Mouse (Mus musculus): ENCODE results near the gene Srrt. TPM values are rescaled to one million over a fixed set of nuclear protein-coding genes. Genes with fewer than 3 reads are reported as not detected.

The Srrt gene
- polyA plus RNA-seq, 1 experiment from 2014 or later = 101 TPM

- Histone ChIP-seq H3K4me1 (ENCODE audit: control insufficient read depth, insufficient read depth, low read length) (peaks cover 26% of the 10 kb centered on the region), H3K27ac (replicated peaks; ENCODE audit: low read depth, low read length) (peak overlapping the region; percentile 95), H3K27me3 (replicated peaks; ENCODE audit: control insufficient read depth, insufficient read depth, low read length) (no peaks in the 10 kb centered on the region), H3K4me2 (ENCODE audit: low read depth, low read length) (peak overlapping the region; percentile 85), H3K9ac (ENCODE audit: low read depth, low read length) (peak overlapping the region; percentile 91), H3K9me3 (ENCODE audit: control insufficient read depth, low read length) (0 out of 2 replicates have a peak, but pooled peaks cover 5% of the 10 kb centered on the region), H3K36me3 (ENCODE audit: control insufficient read depth, insufficient read depth, low read length) (peaks cover 56% of the 10 kb centered on the region), H3K4me3 (ENCODE audit: low read depth, low read length) (peak overlapping the region; percentile 64)
- DNase-seq (ENCODE audit: low spot score) = no peak
- 2% methylated on average over 19 of the region's 22 CpGs for WGBS
- ATAC-seq (ENCODE audit: low read depth) = peak; percentile 60
These were observed 6.2 kb upstream of the Srrt start for GRCm38 (mm10) chr5:137313466-137314192.

- H3K36me3 ChIP-seq (ENCODE audit: control insufficient read depth, insufficient read depth, low read length) = peaks cover 60% of the 10 kb centered on the region
- H3K4me3 ChIP-seq (ENCODE audit: low read depth, low read length) = peak overlapping the region; percentile 97
- H3K27me3 ChIP-seq (replicated peaks; ENCODE audit: control insufficient read depth, insufficient read depth, low read length) = no peaks in the 10 kb centered on the region
- peaks cover 34% of the 10 kb centered on the region for H3K4me1 ChIP-seq (ENCODE audit: control insufficient read depth, insufficient read depth, low read length)
- H3K27ac ChIP-seq (replicated peaks; ENCODE audit: low read depth, low read length) = peak overlapping the region; percentile 97
- peak overlapping the region; percentile 98; the same call in 1 of the 2 replicates for H3K9ac ChIP-seq (ENCODE audit: low read depth, low read length)
- WGBS = 95% methylated on average over 4 of the region's 4 CpGs
- H3K9me3 ChIP-seq (ENCODE audit: control insufficient read depth, low read length) = 0 out of 2 replicates have a peak, but pooled peaks cover 7% of the 10 kb centered on the region
- ATAC-seq (ENCODE audit: low read depth) (no peak), DNase-seq (ENCODE audit: low spot score) (no peak)
- peak overlapping the region; percentile 69 for H3K4me2 ChIP-seq (ENCODE audit: low read depth, low read length)
These were observed 882 bp upstream of the Srrt start for GRCm38 (mm10) chr5:137308356-137308755.

GRCm38 (mm10) chr5:137306439-137307005 is 952 bp downstream of the Srrt start:
- ATAC-seq (ENCODE audit: low read depth) (no peak), DNase-seq (ENCODE audit: low spot score) (no peak)
- 14% methylated on average over 12 of the region's 12 CpGs for WGBS
- Histone ChIP-seq H3K9me3 (ENCODE audit: control insufficient read depth, low read length) (0 out of 2 replicates have a peak, but pooled peaks cover 7% of the 10 kb centered on the region), H3K36me3 (ENCODE audit: control insufficient read depth, insufficient read depth, low read length) (peaks cover 70% of the 10 kb centered on the region), H3K27ac (replicated peaks; ENCODE audit: low read depth, low read length) (peak overlapping the region; percentile 97; the same call in 1 of the 2 replicates), H3K9ac (ENCODE audit: low read depth, low read length) (peak overlapping the region; percentile 98), H3K4me1 (ENCODE audit: control insufficient read depth, insufficient read depth, low read length) (peaks cover 19% of the 10 kb centered on the region), H3K4me2 (ENCODE audit: low read depth, low read length) (peak overlapping the region; percentile 69), H3K4me3 (ENCODE audit: low read depth, low read length) (peak overlapping the region; percentile 97), H3K27me3 (replicated peaks; ENCODE audit: control insufficient read depth, insufficient read depth, low read length) (no peaks in the 10 kb centered on the region)

DNA sequence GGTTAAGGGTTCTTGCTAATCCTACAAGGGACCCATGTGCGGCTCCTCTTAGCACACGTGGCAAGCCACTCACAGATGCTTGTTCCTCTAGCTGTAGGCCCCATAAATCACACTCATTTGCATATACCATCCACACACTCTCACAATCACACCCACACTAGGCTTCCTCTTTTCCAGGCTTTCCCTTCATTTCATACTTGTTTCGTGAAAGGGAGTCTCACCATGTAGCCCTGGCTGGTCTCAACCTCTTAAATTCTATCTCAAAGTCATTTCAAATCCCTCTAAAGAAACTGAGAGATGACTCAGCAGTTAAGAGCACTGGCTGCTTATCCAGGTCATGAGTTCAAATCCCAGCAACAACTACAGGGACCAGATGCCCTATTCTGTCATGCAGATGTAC is 1.7 kb downstream of the Srrt start:
- ATAC-seq (ENCODE audit: low read depth) (no peak), DNase-seq (ENCODE audit: low spot score) (no peak)
- Histone ChIP-seq H3K9me3 (ENCODE audit: control insufficient read depth, low read length) (0 out of 2 replicates have a peak, but pooled peaks cover 7% of the 10 kb centered on the region), H3K9ac (ENCODE audit: low read depth, low read length) (peak overlapping the region; percentile 98), H3K27ac (replicated peaks; ENCODE audit: low read depth, low read length) (no peak overlapping the region), H3K4me2 (ENCODE audit: low read depth, low read length) (peak overlapping the region; percentile 69), H3K36me3 (ENCODE audit: control insufficient read depth, insufficient read depth, low read length) (peaks cover 70% of the 10 kb centered on the region), H3K4me1 (ENCODE audit: control insufficient read depth, insufficient read depth, low read length) (peaks cover 19% of the 10 kb centered on the region), H3K27me3 (replicated peaks; ENCODE audit: control insufficient read depth, insufficient read depth, low read length) (no peaks in the 10 kb centered on the region), H3K4me3 (ENCODE audit: low read depth, low read length) (peak overlapping the region; percentile 97)
- 71% methylated on average over 3 of the region's 3 CpGs for WGBS

GRCm38 (mm10) chr5:137304816-137305215 is 2.7 kb downstream of the Srrt start:
- Histone ChIP-seq H3K9me3 (ENCODE audit: control insufficient read depth, low read length) (0 out of 2 replicates have a peak, but pooled peaks cover 7% of the 10 kb centered on the region), H3K36me3 (ENCODE audit: control insufficient read depth, insufficient read depth, low read length) (peaks cover 70% of the 10 kb centered on the region), H3K4me3 (ENCODE audit: low read depth, low read length) (peak overlapping the region; percentile 97; the same call in 1 of the 2 replicates), H3K4me1 (ENCODE audit: control insufficient read depth, insufficient read depth, low read length) (peaks cover 19% of the 10 kb centered on the region), H3K9ac (ENCODE audit: low read depth, low read length) (peak overlapping the region; percentile 98; the same call in 1 of the 2 replicates), H3K27me3 (replicated peaks; ENCODE audit: control insufficient read depth, insufficient read depth, low read length) (no peaks in the 10 kb centered on the region), H3K27ac (replicated peaks; ENCODE audit: low read depth, low read length) (no peak overlapping the region), H3K4me2 (ENCODE audit: low read depth, low read length) (peak overlapping the region; percentile 69; the same call in 1 of the 2 replicates)
- DNase-seq (ENCODE audit: low spot score) = no peak
- no peak for ATAC-seq (ENCODE audit: low read depth)
- WGBS = 58% methylated on average over 4 of the region's 4 CpGs

GRCm38 (mm10) chr5:137304165-137304564 is 3.3 kb downstream of the Srrt start:
- Histone ChIP-seq H3K27ac (replicated peaks; ENCODE audit: low read depth, low read length) (no peak overlapping the region), H3K4me3 (ENCODE audit: low read depth, low read length) (no peak overlapping the region), H3K4me1 (ENCODE audit: control insufficient read depth, insufficient read depth, low read length) (peaks cover 19% of the 10 kb centered on the region), H3K9me3 (ENCODE audit: control insufficient read depth, low read length) (0 out of 2 replicates have a peak, but pooled peaks cover 7% of the 10 kb centered on the region), H3K27me3 (replicated peaks; ENCODE audit: control insufficient read depth, insufficient read depth, low read length) (no peaks in the 10 kb centered on the region), H3K4me2 (ENCODE audit: low read depth, low read length) (no peak overlapping the region; the same call in 1 of the 2 replicates), H3K36me3 (ENCODE audit: control insufficient read depth, insufficient read depth, low read length) (peaks cover 70% of the 10 kb centered on the region), H3K9ac (ENCODE audit: low read depth, low read length) (no peak overlapping the region)
- ATAC-seq (ENCODE audit: low read depth) (no peak), DNase-seq (ENCODE audit: low spot score) (no peak)
- WGBS = 85% methylated on average over 3 of the region's 3 CpGs

DNA sequence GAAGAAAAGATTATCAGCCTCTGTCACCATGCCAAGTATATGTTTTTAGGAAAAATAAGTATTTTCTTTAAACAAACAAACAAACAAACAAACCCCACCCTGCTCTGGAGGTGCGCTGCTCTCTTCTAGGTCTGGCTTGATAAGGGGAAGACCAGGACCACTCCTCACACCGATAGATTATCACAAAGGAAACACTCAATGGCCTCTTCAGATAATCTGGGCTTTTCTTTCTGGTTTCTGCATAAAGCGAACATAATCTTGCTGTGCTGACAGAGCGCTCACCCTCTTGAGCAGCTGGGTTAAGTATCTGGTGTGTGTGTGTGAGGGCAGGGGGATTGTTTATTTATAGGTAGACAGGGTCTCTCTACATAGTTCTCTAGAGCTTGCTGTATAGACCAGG is 3.9 kb downstream of the Srrt start:
- Histone ChIP-seq H3K36me3 (ENCODE audit: control insufficient read depth, insufficient read depth, low read length) (peaks cover 70% of the 10 kb centered on the region), H3K4me3 (ENCODE audit: low read depth, low read length) (no peak overlapping the region), H3K9ac (ENCODE audit: low read depth, low read length) (no peak overlapping the region), H3K9me3 (ENCODE audit: control insufficient read depth, low read length) (0 out of 2 replicates have a peak, but pooled peaks cover 3% of the 10 kb centered on the region), H3K27me3 (replicated peaks; ENCODE audit: control insufficient read depth, insufficient read depth, low read length) (no peaks in the 10 kb centered on the region), H3K27ac (replicated peaks; ENCODE audit: low read depth, low read length) (no peak overlapping the region), H3K4me2 (ENCODE audit: low read depth, low read length) (no peak overlapping the region), H3K4me1 (ENCODE audit: control insufficient read depth, insufficient read depth, low read length) (peaks cover 19% of the 10 kb centered on the region)
- ATAC-seq (ENCODE audit: low read depth) (no peak), DNase-seq (ENCODE audit: low spot score) (no peak)
- whole genome bisulfite sequencing = 83% methylated on average over 4 of the region's 4 CpGs

DNA sequence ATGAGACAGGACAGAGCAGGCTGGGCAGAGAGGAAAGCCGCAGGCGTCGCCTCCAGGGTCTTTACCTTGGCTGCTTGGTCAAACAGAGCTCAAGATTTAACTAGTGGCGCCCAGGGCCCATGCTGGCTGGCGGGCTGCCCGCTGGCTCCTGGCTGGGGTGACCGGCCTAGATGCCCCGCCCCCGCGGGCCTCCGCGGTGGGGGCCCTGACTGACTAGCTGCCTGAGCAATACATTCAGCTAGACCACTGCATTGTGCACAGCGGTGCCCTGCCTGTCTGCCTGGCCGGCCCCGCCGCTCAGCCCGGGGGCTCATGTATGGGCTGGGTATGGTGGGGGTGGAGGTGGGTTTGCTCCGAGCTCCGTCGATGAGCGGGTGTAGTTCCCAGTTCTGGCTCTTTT is 6.2 kb downstream of the Srrt start:
- Histone ChIP-seq H3K9ac (ENCODE audit: low read depth, low read length) (no peak overlapping the region), H3K9me3 (ENCODE audit: control insufficient read depth, low read length) (no peaks in the 10 kb centered on the region), H3K4me1 (ENCODE audit: control insufficient read depth, insufficient read depth, low read length) (peaks cover 18% of the 10 kb centered on the region), H3K27me3 (replicated peaks; ENCODE audit: control insufficient read depth, insufficient read depth, low read length) (no peaks in the 10 kb centered on the region), H3K4me3 (ENCODE audit: low read depth, low read length) (no peak overlapping the region), H3K36me3 (ENCODE audit: control insufficient read depth, insufficient read depth, low read length) (peaks cover 88% of the 10 kb centered on the region), H3K4me2 (ENCODE audit: low read depth, low read length) (no peak overlapping the region), H3K27ac (replicated peaks; ENCODE audit: low read depth, low read length) (no peak overlapping the region)
- ATAC-seq (ENCODE audit: low read depth) (no peak), DNase-seq (ENCODE audit: low spot score) (no peak)
- WGBS = 83% methylated on average over 21 of the region's 21 CpGs
